Mouse (Mus musculus) ES-Bruce4 (cell line): ENCODE measurements around the gene Ffar2.

Source experiments
- CTCF ChIP-seq: IDR thresholded peaks from one replicate; pipeline ENCODE4 v1.8.1; 2011; ENCODE audit warnings: low read depth, low read length
- EP300 ChIP-seq: IDR thresholded peaks from 2 replicates; pipeline ENCODE4 v1.6.1; 2011; ENCODE audit warnings: low read depth, low read length; ENCODE audit not compliant: insufficient read depth
- POLR2A ChIP-seq: IDR thresholded peaks from one replicate; pipeline ENCODE4 v1.8.1; 2011; ENCODE audit warnings: low read length; ENCODE audit not compliant: insufficient read depth

- TF ChIP-seq CTCF (no peak), POLR2A (no peak), EP300 (no peak)
Measured at GRCm38 (mm10) chr7:30842092-30842491, 18.5 kb upstream of the Ffar2 start.
